Mouse (Mus musculus) ES-CJ7 (cell line): ENCODE measurements at regions not wholly inside any gene's neighbourhood (a gene's known extent, or its start where the extent isn't known, plus 50 kb on each side); places are given as distances from the start of the nearest gene placed in this dataset.

Experiments
- DNase-seq: peaks from one replicate; pipeline ENCODE4 v3.0.0; 2011; ENCODE audit warnings: low read depth, low spot score

DNA sequence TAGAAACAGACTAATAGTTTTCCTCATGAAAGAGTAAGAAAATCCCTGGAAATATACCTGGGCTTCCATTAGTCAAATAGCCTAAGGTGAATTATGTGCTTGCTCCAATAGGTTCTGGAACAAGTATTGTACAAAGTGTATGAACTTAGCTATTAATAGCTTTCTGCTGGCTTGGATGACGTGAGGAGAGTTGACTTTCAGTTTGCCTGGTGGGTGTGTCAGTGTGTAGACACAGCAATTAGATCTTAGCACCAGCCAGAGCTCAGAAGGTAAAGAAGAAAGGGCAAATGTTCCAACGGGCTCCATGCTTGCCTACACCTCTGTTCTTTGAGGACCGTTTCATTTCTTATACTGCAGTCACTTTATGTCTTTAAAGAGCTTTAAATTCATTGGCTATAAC lies 654.8 kb upstream of the Mef2c start:
- DNase-seq, result no peak

DNA sequence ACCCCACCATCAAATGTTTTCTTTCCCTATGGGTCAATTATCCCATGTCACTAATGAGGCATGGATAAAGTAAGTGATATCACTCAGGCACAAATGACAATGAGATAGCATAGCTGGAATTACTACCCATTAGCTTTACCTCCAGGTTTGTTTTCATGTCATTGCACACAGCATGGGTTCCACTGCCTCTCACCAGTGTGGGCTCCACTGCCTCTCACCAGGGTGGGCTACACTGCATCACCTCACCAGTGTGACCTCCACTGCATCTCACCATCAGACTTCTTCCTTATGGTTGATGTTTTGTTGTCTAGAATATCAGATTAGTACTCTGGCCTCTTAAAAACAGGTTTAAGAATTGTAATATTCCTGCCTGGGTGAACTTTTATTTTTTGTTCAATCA lies 634.0 kb upstream of the Mef2c start:
- no peak for DNase-seq

DNA sequence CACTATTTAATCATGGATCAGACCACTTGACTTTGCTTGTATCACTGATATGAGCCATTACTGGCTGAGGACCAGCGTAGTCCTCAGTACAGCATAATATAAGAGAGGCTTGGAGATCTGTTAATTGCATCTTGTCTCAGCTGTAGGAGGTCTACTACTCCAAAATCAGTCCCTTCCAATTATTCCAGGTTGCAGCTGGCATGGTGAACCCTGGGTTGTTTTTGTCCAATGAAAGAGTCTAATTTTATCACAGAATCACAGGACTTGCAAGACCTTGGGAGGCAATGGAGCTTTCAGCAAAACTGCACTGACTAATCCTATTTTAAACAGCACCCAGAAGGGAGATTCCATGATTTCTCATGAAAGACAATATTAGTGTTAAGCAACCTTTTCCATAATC lies 629.7 kb upstream of the Mef2c start:
- DNase-seq, result no peak

DNA sequence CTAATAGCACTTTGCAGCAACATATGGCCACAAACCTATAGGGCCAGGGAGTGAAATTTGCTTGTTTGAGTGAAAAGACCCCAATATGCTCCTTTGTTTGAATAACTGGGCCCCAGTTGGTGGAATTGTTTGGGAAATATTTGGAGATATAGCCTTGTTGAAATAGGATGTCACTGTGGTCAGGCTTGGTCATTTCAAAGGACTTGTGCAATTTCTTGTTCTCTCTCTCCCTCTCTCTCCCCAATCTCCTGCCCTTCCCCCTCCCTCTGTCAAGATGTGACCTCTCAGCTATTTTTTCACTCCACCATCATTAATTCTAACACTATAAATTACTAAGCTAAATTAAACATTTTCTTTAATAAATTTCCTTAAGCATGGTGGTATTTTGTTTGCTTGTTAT lies 620.5 kb upstream of the Mef2c start:
- DNase-seq, result no peak

DNA sequence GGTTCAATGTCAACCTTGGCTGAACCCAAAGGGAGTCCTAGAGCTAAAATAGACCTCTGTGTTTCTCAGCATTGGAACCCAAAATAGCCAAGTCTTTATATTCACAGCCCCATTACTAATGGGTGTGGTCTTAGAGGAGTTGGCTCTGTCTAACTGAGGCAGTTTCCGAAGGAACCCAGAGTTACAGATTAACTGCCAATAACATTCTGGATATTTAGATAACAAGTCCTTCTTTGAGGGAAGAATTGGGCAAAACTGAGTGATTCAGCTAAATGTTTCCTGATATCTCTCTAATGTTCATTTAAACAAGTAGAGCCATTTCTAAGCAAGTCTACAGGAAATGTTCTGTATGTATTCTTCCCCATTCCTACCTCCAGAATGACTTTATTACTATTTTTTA lies 615.1 kb upstream of the Mef2c start:
- no peak for DNase-seq

DNA sequence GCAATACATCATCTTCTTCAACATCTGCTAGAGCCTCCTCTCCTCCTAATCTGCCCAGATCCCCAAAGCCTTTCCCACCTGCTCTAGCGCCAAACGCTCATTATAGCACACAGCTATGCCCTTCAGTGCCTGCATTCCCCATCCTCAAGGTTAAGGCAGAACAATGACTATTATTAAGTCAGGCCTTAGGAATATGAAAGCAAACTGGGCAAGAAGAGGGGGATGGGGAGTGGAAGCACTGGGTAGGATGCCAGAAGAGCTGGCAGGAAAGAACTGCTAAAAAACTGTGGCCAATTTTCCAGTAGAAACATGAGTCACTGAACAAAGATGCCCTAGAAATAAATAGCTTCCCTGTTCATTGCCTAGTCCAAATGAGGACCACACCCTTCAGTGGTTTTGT lies 611.1 kb upstream of the Mef2c start:
- peak; percentile 7 for DNase-seq

DNA sequence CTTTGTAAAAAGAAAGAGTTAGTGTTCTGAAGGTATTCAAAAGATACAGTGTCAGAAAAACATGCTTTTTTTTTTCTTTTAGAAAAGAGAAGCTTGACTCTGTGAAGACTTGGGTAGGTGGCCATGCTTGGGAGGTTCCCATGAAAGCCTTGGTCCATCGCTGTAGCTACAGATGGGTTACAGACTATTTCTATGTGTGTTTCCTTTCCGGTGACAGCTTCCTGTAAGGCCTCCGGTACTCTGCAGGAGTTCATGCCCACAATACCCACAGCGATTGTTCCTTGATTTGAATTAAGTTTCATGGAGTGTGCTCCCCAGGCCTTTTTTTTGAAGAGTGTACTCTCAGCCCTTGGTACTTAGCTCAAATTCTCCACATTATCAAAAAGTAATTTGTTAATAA lies 604.1 kb upstream of the Mef2c start:
- DNase-seq, result no peak

DNA sequence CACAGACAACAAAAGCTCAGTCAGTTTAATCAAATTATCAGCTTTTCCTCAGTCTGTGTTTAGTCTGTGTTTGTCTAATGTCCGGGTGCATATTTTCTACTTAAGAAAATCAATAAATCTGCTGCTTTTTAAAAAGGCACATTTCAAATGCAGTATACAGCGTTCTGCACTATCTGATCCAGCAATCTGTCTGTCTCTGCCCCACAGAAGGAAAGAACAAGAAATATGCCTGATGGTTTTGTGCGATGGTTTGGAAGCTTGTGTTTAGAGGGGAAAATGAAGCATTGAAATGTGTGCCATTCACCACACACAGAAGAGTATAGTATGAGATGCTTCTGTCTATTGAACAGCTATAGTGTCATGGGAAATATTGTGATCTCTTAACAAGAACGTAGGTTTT lies 601.7 kb upstream of the Mef2c start:
- DNase-seq, result no peak

DNA sequence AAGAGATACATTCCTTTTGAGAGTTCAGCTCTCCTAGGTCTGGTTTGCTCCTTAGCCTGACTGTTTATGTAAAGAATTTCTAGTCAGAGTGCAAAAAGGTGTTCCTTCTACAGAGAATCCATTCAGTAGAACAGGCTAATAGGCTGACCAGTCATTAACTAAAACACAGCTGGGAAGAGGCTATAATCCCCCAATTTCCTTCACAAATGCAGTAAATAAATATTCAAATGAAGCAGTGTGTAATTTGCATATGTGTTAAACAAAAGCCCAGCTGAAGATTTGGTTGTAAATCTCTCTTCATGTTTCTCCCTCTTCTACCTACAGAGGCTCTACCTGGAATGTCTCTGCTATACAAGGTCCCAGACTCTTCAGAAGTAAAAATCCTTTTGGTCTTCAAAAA lies 600.2 kb upstream of the Mef2c start:
- no peak for DNase-seq

DNA sequence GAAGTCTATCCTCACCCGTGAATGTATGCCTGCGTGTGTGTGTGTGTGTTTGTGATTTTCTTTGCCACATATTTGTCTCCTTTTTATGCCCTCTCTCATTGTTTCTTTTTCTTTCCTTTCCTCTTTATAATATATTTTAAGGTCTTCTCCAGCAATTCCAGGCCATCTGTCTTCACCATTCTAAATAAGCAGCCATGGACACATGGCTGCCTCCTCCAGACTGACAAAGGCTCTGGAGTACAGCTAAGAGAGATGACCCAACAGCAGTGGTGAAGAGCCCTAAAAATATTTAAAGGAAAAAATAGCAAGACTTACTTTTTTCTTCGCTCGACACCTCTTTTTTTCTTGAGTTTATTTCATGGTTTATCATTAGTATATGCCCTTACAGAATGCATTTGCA lies 596.1 kb upstream of the Mef2c start:
- DNase-seq, result no peak

DNA sequence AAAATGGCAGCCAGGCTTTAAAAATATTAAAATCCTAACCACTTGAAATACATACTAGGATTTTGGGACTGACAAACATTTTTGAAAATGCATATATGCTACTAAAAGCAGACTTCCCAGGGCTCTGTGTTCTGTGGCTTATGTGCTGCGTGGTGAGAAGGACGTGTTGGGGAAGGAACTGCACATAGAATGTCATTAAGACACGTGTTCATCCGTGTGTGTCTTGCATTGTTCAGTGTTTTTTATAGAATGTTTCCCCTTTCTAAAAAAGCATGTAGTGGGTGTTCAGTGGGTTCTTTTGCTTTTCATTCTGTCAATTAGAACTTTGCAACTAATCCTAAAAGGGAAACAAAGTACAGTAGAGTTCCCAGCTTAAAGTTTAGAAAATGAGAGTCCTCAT lies 594.7 kb upstream of the Mef2c start:
- DNase-seq, result no peak

DNA sequence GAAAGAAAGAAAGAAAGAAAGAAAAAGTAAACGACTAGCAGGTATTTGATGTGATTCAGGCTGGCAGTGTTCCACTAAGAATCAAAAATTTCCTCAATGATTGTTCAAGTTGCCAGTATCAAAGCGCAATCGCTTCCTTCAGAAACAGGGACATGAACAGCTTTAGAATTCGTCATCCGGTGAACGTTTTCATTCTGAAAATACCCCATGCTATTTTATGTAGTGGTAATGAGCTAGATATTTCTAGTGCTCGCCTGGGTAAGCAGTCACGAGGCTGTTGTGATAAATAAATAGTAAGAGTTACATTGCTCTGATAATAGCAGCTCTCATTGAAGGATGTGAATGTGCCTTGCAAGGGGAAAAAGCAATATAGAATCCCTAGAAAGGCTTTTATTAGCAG lies 591.0 kb upstream of the Mef2c start:
- DNase-seq, result no peak

DNA sequence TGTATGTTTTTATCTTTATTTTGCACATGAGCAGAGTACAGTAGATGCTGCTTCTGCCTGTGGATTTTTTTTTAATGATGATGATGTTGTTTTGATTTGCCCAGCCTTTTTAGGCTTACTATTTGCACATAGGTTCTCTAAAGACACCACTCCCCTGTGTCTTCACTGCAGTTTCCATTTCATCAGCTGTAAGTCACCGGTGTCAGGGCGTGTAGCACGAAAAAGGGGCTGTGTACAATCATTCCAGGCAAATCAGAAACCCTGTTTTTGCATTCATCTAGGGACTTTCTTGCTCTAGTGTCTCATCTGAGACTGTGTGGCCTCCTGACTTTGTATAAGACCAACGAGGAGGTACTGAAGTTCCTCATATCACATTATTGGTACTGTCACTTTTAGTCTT lies 588.6 kb upstream of the Mef2c start:
- no peak for DNase-seq

DNA sequence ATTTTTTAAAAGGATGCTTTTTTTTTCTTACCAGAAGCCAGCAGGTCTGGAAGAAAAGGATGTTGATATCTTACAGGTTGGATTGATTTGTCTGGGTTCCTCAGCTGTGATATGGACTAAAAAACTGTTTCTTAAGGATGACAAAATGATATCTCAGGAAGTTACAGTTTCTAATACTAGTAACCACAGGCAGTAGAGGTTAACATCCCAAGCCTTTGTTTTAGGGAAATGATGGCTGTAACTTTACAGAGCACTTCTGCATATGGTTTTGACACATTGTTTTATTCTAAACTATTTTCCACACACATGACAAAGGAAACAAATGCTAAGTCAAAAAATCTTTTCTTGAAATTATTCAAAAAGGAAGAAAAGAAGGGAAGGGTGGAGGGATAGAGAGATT lies 573.8 kb upstream of the Mef2c start:
- no peak for DNase-seq

DNA sequence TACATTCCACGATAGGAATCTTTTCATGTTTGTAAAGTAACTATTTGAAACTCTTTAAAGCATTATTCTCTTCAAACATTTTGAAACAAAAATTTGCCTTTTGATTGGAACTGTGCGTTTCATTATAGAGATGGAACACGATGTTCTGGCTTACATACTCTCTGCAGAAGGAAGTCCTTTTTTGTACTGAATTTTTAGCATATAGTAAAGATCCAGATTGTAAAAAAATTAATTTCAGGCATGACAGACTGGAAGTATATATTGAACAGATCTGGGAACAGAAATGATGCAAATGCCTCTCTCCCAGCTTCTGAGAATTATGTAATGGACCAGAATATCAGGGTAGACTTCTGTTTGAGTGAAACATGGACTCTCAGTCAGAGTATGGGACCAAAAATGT lies 566.0 kb upstream of the Mef2c start:
- DNase-seq, result no peak

DNA sequence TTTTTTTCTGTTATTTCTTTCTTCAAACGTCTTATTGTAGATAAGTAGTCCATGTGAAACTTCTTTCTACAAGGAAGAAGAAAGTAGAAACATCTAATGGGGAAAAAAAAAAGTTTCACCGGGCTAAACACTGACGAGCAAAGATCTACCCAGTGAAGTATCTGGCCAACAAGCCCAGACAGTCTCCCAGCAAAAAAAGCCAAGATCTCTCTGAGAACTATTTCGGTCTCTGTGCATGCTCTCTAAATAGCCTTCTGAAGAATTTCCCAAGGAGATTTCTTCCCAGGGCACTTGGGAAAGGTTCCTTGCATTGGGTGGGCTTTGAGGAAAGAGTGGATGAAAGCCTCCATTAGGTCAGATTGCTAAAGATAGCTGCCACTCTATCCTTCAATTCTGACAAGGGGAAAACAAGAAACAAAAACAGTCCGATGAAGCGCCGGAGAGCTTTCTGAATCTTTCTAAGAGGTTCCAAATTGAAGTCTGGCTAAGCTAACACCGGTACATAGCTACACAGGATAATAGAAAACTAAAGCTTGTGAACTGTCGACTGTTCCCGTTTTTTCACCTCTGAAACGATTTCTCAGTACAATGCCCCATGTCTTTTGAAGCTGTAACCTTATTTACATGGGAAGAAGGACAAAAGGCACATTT lies 561.0 kb upstream of the Mef2c start:
- no peak for DNase-seq

DNA sequence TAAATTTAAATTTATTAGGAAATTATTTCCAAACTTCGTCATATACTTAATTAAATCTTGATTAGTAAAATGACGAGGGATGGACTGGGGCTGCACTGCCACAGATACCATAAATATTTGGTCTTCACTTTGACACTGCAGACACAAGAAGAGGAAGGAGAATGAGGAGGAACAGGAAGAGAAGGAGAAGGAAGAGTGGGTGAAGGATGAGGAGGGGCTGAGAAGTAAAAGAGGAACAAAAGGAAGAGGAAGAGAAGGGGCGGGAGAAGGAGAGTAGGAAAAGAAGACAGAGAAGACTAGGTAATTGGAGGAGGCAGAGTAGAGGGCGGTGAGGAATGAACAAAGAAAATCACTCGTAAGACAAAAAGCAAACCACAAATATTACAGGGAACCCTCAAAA lies 556.9 kb upstream of the Mef2c start:
- no peak for DNase-seq

DNA sequence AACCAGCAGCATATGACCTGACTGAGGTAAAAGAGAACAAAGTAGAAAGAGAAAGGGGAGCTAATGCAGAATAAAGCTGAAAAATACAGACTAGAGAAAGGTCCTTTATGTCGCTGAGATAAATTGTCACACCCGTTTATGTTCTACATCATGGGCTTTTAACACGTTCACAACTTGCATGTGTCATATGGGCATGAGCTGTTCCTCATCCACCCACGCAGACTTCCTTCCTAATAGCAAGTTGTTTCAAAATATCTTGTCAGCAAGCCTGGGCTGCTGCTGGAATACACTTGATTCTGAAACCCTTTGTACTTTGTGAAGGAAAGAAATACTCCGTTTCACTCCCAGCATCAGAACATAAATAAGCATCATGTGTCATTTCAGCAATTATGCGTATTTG lies 554.3 kb upstream of the Mef2c start:
- no peak for DNase-seq

DNA sequence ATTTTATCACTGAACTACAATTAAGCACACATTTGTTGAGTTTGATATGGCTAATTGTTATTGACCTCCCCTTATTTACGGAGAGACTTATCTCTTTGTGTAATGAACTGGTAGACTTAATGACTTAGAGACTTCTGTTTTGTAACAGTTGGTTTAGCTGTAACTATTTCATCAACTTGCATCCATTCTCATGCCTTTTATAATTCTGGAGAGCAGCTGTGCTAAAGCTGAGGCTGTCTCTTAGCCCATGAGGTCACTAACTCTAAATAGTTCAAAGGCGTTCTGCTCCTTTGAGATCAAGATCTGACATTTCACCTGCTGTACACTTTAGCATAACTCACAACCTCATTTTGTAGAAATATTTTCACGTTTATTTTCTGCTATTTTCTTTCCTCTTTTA lies 541.5 kb upstream of the Mef2c start:
- no peak for DNase-seq

DNA sequence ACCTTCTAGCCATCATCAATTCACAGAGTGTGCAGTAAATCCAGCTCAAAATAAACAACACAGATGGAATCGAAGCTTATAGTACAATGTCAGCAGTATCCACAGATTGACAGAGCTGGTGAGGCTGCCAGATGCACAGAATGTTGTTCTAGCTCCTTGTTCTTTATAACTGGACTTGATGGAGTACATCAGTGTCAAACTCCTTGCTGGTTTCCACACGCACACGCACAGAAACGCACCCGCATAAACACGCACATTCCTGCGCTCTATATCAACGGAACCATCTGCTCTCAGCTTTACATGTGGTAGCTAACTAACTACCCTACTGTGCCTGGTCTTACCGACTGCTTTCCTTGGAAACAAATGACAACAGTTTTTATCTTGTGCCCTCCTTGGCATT lies 532.1 kb upstream of the Mef2c start:
- no peak for DNase-seq

DNA sequence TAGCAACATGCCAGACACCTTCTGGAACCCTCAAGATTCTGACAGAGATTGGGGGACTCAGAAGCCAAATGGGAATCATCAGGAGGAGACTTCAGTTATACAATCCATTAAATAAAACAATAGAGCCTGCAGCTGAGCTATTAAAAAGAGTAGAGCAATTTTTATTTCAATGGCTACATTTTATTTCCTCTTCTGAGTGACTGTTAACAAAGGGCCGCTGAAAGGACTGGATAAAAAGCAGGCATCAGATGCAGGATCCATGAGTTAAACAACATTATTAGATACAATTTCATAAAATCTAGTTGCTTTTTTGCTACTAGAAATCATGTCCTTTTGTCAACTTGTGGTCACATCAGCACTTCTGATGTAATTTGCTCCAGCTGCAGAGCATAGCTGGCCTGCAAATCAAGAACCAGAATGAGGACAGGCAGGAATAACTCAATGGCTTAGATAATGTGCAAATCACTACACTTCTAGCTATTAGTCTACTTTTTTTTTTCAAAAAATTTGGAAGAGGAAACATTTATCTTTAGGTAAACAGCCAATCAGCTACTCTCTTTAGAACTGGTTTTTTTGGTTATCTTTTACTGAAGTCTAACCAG lies 529.5 kb upstream of the Mef2c start:
- DNase-seq, result no peak

DNA sequence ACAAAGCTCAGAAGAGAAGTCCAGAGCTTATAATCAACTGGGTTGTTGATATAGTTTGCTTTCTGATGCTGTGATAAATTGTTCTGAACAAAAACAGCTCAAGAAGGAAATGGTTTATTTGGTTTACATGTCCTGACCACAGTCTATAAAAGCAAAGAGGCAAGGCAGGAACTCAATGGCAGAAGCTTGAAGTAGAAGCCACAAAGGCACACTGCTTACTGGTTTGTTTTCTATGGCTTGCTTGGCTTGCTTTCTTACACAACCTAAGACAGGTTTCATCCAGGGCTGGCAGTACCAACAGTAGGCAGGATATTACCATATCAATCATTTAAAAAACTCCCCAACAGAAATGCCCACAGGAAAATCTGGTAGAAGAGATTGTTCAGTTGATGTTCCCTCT lies 502.7 kb upstream of the Mef2c start:
- DNase-seq, result no peak

DNA sequence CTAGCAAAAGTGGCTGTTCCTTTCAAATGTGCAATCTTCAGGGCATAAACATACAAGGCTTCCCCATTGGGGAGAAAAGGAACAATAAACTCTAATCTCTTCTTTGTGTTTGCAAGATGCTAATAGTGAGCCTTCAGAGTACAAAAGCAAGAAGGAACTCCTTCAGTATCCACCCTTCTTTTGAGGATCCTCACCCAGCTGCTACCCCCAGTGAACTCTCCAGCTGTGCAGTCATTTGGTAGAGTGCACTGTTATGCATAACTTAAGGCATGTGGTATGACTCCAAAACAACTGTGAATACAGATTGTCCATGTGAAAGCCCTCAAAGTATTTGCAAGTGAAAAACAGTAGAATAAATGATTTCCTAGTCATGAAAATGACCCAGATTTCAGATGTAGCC lies 487.1 kb upstream of the Mef2c start:
- DNase-seq, result peak; percentile 12

DNA sequence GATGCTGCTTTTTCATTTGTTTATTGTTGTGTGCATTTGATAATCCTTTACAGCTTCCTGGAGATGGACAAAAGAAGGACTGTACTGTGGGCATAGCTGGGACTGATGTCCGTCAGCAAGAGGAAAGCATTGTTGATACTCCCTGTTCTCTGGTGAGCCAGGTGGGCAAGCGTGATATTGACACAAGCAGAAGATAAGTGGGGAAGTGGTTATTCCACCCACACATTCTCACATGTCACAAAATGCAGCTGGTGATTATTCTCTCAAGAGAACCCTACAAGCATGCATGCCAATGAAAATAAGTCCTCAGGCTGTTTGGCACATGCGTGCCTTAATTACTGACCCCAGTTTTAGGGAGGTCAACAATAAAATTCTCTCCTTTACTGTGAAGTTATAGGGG lies 483.0 kb upstream of the Mef2c start:
- no peak for DNase-seq
